29 mouse cellular contexts compared by ENCODE assay signal in the genomic region with DNA sequence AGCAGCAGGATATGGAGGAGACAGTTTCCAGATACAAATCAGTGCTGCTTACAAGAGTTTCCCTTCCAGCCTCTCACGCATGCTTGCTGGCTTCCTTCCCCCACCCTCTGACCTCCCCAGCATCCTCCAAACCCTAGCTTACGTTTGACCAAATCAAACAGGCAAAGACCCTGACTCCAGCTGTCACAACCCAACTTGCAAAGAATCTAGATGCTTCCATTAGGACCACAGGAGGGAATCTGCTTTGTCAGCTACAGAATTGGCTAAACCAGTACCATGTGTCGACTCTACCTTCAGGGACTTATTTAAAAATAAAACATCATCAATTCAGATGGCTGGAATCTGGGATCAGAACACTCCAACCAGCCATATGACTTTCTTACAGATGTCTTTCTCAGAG. TPM values are rescaled to one million over a fixed set of nuclear protein-coding genes. Genes with fewer than 3 reads are reported as not detected.
DNase-seq lines count a peak whose midpoint lies in the region; ATAC-seq lines count a peak whose summit lies in the region.
"Had no signal": no experiment of that assay in that cellular context is flagged by ENCODE, and none has a peak within 500 bp of the region (broad histone marks: within the 10 kb centered on the region; RNA-seq: fewer than 3 reads in every experiment).

No protein-coding gene starts in this region.

- H3K9ac ChIP-seq in embryonic facial prominence, embryonic 11.5 days (replicated peaks; ENCODE audit: low read length): no peak overlapping the region
- H3K9ac ChIP-seq in embryonic facial prominence, embryonic 14.5 days (ENCODE audit: low read depth, low read length): no peak overlapping the region
- H3K9ac ChIP-seq: embryonic facial prominence, embryonic 15.5 days; forebrain, embryonic 13.5 days; forebrain, embryonic 15.5 days; forebrain, postnatal 0 days had no signal

- ATAC-seq in embryonic facial prominence, embryonic 11.5 days (replicated peaks; ENCODE audit: insufficient number of reproducible peaks, low FRiP score, low TSS enrichment, low read depth): no peak
- no peak for ATAC-seq in embryonic facial prominence, embryonic 14.5 days (ENCODE audit: low read depth)
- ATAC-seq: CD4-positive, CD25-positive, alpha-beta regulatory T cell, adult 4 months; forebrain, embryonic 13.5 days; forebrain, embryonic 15.5 days; forebrain, postnatal 0 days had no signal

- peak; percentile 15 for DNase-seq in embryo, embryonic 10.5 days (ENCODE audit: low spot score)
- DNase-seq in embryo, embryonic 10 days (ENCODE audit: low spot score): no peak
- peak; percentile 7 for DNase-seq in NIH3T3 (ENCODE audit: low read depth)
- peak; percentile 60 for DNase-seq in embryonic facial prominence, embryonic 11.5 days (ENCODE audit: low spot score)
- peak; percentile 33 for DNase-seq in embryonic facial prominence, embryonic 14.5 days (ENCODE audit: low spot score)
- no peak for DNase-seq in gastrocnemius, postnatal 4 days (ENCODE audit: low spot score in 2 of 2)
- no peak for DNase-seq in gastrocnemius, adult 8-10 months (ENCODE audit: low spot score in 2 of 2)
- DNase-seq: adrenal gland, adult 2 months; adrenal gland, postnatal 10 days; adrenal gland, postnatal 25 days; B cell, adult 2 months; cerebellum, adult 11 months; cerebellum, adult 18-20 months; cerebellum, adult 8-10 months; cerebellum, adult 9-11 months; cerebellum, postnatal 14 days; cerebellum, postnatal 36 days; embryo, embryonic 11 days; forebrain, postnatal 0 days had no signal

- H3K4me3 ChIP-seq in embryonic facial prominence, embryonic 11.5 days (ENCODE audit: low read depth, low read length): no peak overlapping the region
- H3K4me3 ChIP-seq in embryonic facial prominence, embryonic 14.5 days (ENCODE audit: low read depth, low read length): no peak overlapping the region
- H3K4me3 ChIP-seq: embryonic facial prominence, embryonic 15.5 days; erythroblast, embryonic 14.5 days; forebrain, embryonic 13.5 days; forebrain, embryonic 15.5 days had no signal

- WGBS in embryonic facial prominence, embryonic 11.5 days: 22% methylated on average over 3 of the region's 3 CpGs
- WGBS in embryonic facial prominence, embryonic 14.5 days: 29% methylated on average over 3 of the region's 3 CpGs

- H3K36me3 ChIP-seq in embryonic facial prominence, embryonic 11.5 days (replicated peaks; ENCODE audit: control insufficient read depth, insufficient read depth, low read depth, low read length): no peaks in the 10 kb centered on the region
- no peaks in the 10 kb centered on the region for H3K36me3 ChIP-seq in embryonic facial prominence, embryonic 14.5 days (ENCODE audit: control insufficient read depth, insufficient read depth, low read length)
- H3K36me3 ChIP-seq: embryonic facial prominence, embryonic 15.5 days; forebrain, embryonic 15.5 days; G1E had no signal

- H3K4me2 ChIP-seq in embryonic facial prominence, embryonic 11.5 days (ENCODE audit: low read depth, low read length): no peak overlapping the region
- no peak overlapping the region for H3K4me2 ChIP-seq in embryonic facial prominence, embryonic 14.5 days (ENCODE audit: low read depth, low read length)
- H3K4me2 ChIP-seq: embryonic facial prominence, embryonic 15.5 days; forebrain, embryonic 13.5 days; forebrain, embryonic 15.5 days had no signal

- H3K9me3 ChIP-seq in embryonic facial prominence, embryonic 11.5 days (replicated peaks; ENCODE audit: control insufficient read depth, low read length): no peaks in the 10 kb centered on the region
- H3K9me3 ChIP-seq in embryonic facial prominence, embryonic 14.5 days (ENCODE audit: control insufficient read depth, low read length): no peaks in the 10 kb centered on the region
- H3K9me3 ChIP-seq: embryonic facial prominence, embryonic 15.5 days; forebrain, embryonic 13.5 days; forebrain, embryonic 15.5 days; G1E had no signal

- no peaks in the 10 kb centered on the region for H3K4me1 ChIP-seq in embryonic facial prominence, embryonic 11.5 days (ENCODE audit: control insufficient read depth, insufficient read depth, low read length)
- H3K4me1 ChIP-seq in embryonic facial prominence, embryonic 14.5 days (ENCODE audit: control insufficient read depth, insufficient read depth, low read length): no peaks in the 10 kb centered on the region; the same call in 1 of the 2 replicates
- H3K4me1 ChIP-seq: embryonic facial prominence, embryonic 15.5 days had no signal

- no peaks in the 10 kb centered on the region for H3K27me3 ChIP-seq in embryonic facial prominence, embryonic 11.5 days (ENCODE audit: control insufficient read depth, insufficient read depth, low read length)
- 0 out of 2 replicates have a peak, but pooled peaks cover 4% of the 10 kb centered on the region for H3K27me3 ChIP-seq in embryonic facial prominence, embryonic 14.5 days (replicated peaks; ENCODE audit: control insufficient read depth, insufficient read depth, low read length)
- H3K27me3 ChIP-seq: CH12.LX; forebrain, embryonic 13.5 days; forebrain, embryonic 15.5 days had no signal

- H3K27ac ChIP-seq in embryonic facial prominence, embryonic 11.5 days (replicated peaks; ENCODE audit: low read depth, low read length): no peak overlapping the region
- no peak overlapping the region for H3K27ac ChIP-seq in embryonic facial prominence, embryonic 14.5 days (replicated peaks; ENCODE audit: low read depth, low read length)
- H3K27ac ChIP-seq: embryonic facial prominence, embryonic 15.5 days; forebrain, embryonic 13.5 days; forebrain, embryonic 15.5 days had no signal

RNA-seq across cellular contexts. Expression of a gene that starts 21.0 kb away (rescaled TPM):
- polyA plus RNA-seq in embryonic facial prominence, embryonic 11.5 days (2014; fragmentation: Nextera tagmentation; extraction: Ambion mirVana): 1.4 and 1.9 TPM in 2 replicates
- polyA plus RNA-seq in embryonic facial prominence, embryonic 14.5 days (2014; fragmentation: Nextera tagmentation; extraction: Ambion mirVana): 1.6 and 2.9 TPM in 2 replicates
- 1 to 10 TPM; 1.0 to 1.3 TPM for total RNA-seq in gastrocnemius, postnatal 4 days (2021)
- under 1 TPM in 2 of 4 experiments, not detected in 2; 0.13 to 0.15 TPM for total RNA-seq in gastrocnemius, adult 8-10 months (2022)

RNA-seq across cellular contexts. Expression of a gene that starts 21.6 kb away (rescaled TPM):
- not detected in 2 replicates for polyA plus RNA-seq in embryonic facial prominence, embryonic 11.5 days (2014; fragmentation: Nextera tagmentation; extraction: Ambion mirVana)
- 0.14 and 0.56 TPM in 2 replicates for polyA plus RNA-seq in embryonic facial prominence, embryonic 14.5 days (2014; fragmentation: Nextera tagmentation; extraction: Ambion mirVana)
- total RNA-seq in gastrocnemius, postnatal 4 days (2021): under 1 TPM; 0.49 TPM
- total RNA-seq in gastrocnemius, adult 8-10 months (2022): under 1 TPM in 1 of 4 experiments, not detected in 3; 0.07 TPM
- total RNA-seq: common myeloid progenitor, adult 5-6 weeks had no signal
- polyA plus RNA-seq: erythroblast, embryonic 14.5 days; forebrain, embryonic 11.5 days; forebrain, embryonic 13.5 days; forebrain, embryonic 15.5 days; G1E had no signal

RNA-seq across cellular contexts. Expression of a gene that starts 50.2 kb away (rescaled TPM):
- not detected in 2 replicates for polyA plus RNA-seq in embryonic facial prominence, embryonic 11.5 days (2014; fragmentation: Nextera tagmentation; extraction: Ambion mirVana)
- 0.10 TPM in 1 of 2 replicates, not detected in the other for polyA plus RNA-seq in embryonic facial prominence, embryonic 14.5 days (2014; fragmentation: Nextera tagmentation; extraction: Ambion mirVana)
- total RNA-seq in gastrocnemius, postnatal 4 days (2021): under 1 TPM in 1 of 2 experiments, not detected in 1; 0.29 TPM
- total RNA-seq in gastrocnemius, adult 8-10 months (2022): under 1 TPM in 1 of 4 experiments, not detected in 3; 0.13 TPM
- total RNA-seq: CH12.LX; common myeloid progenitor, adult 5-6 weeks; forebrain, postnatal 0 days; G1E had no signal
- polyA plus RNA-seq: adrenal gland, adult 2 months; brain, embryonic 14.5 days; erythroblast, embryonic 14.5 days; forebrain, embryonic 11.5 days; forebrain, embryonic 13.5 days; forebrain, embryonic 15.5 days; forebrain, postnatal 0 days; G1E had no signal

RNA-seq across cellular contexts. Expression of a gene that starts 50.9 kb away (rescaled TPM):
- 31.3 and 36.0 TPM in 2 replicates for polyA plus RNA-seq in embryonic facial prominence, embryonic 11.5 days (2014; fragmentation: Nextera tagmentation; extraction: Ambion mirVana)
- polyA plus RNA-seq in embryonic facial prominence, embryonic 14.5 days (2014; fragmentation: Nextera tagmentation; extraction: Ambion mirVana): 40.6 and 43.5 TPM in 2 replicates
- 10 to 100 TPM; 10.9 to 12.4 TPM for total RNA-seq in gastrocnemius, postnatal 4 days (2021)
- total RNA-seq in gastrocnemius, adult 8-10 months (2022): 1 to 10 TPM; 1.3 to 2.0 (median 1.5) TPM

Comparison
In these comparisons a context has a peak if more than half of its experiments do, and no peak if none do; other contexts are left out.
1. DNase-seq: peak in embryo, embryonic 10.5 days (single experiment), NIH3T3 (single experiment), embryonic facial prominence, embryonic 11.5 days (single experiment) and embryonic facial prominence, embryonic 14.5 days (single experiment); none in embryo, embryonic 10 days (single experiment), gastrocnemius, postnatal 4 days (0 of 2) and gastrocnemius, adult 8-10 months (0 of 2).